Mouse (Mus musculus): ENCODE data around the gene Rasa4.

DNA sequence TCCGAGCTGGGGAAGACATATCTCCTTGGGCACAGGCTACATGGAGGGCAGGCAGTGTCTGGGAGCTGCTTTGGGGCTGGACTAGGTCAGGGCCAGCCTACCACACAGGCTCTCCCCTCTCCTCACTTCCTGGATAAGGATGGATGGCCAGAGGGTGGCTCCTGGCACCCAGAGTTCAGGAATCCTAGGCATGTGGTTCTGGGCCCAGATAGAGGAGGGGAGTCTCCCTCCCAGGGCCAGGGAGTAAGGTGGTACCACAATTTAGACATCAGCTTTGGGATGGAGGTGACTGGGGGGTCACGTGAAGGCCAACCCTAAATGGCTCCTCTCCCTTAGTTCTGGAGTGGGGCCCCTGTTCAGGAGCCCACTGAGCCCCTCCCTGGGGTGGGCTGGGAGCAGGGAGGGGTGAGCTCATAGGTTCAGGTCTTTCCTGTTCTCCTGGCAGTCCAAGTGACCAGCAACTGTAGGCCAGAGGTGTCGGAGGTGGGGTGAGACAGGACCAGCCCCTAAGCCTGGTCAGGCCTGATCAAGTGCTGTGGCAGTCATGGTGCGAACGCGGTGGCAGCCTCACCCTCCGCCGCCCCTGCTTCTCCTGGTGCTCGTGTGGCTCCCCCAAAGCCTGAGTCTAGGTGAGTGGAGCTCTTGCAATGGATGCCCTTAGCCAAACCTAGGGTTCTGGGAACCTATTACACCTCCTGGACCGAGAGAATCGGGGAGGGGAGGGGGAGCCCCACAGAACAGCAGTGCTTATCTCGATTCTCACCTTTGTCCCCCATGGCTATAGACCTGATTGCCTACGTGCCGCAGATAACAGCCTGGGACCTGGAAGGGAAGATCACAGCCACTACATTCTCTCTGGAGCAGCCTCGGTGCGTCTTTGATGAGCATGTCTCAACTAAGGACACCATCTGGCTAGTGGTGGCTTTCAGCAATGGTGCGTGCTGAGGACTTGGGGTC is 45.2 kb upstream of the Rasa4 start, which contains the start of gene Upk3b:
- TF ChIP-seq CTCF (IDR thresholded peaks at IDR 0.05; ENCODE audit: insufficient read depth, low read length) (no peak), POLR2A (IDR thresholded peaks at IDR 0.05; ENCODE audit: borderline replicate concordance, extremely low read depth, low read depth, low read length) (no peak)

All from lung, adult 2 months (tissue).